Mouse (Mus musculus) midbrain, embryonic 11.5 days (tissue): ENCODE data around the gene Rasd1. TPM values are rescaled to one million over a fixed set of nuclear protein-coding genes. Genes with fewer than 3 reads are reported as not detected.

Experiments used
- ATAC-seq: fragments of 200-750 bp; cut with Nextera tagmentation; 2 replicates; pipeline ENCODE4 v1.8.0; 2017; ENCODE audit warnings: moderate TSS enrichment, moderate library complexity; ENCODE audit not compliant: low FRiP score
- DNase-seq: peaks from one replicate; pipeline ENCODE4 v3.0.0; 2015; ENCODE audit warnings: low spot score; ENCODE audit errors: missing footprints
- H3K27ac ChIP-seq: fragments of 300-500 bp; sonication (generic); 2 replicates; pipeline ENCODE4 v1.5.1; 2014; ENCODE audit warnings: low read depth, low read length
- H3K27me3 ChIP-seq: fragments of 300-500 bp; sonication (generic); 2 replicates; pipeline ENCODE4 v1.6.1; 2014; ENCODE audit warnings: mild to moderate bottlenecking, low read length, moderate library complexity, mixed read lengths; ENCODE audit not compliant: control insufficient read depth, insufficient read depth
- H3K36me3 ChIP-seq: fragments of 300-500 bp; sonication (generic); 2 replicates; pipeline ENCODE4 v1.6.1; 2014; ENCODE audit warnings: mild to moderate bottlenecking, low read length, moderate library complexity, mixed read lengths; ENCODE audit not compliant: control insufficient read depth, insufficient read depth
- H3K4me1 ChIP-seq: fragments of 300-500 bp; sonication (generic); 2 replicates; pipeline ENCODE4 v1.6.1; 2014; ENCODE audit warnings: low read length; ENCODE audit not compliant: control insufficient read depth, insufficient read depth
- H3K4me2 ChIP-seq: fragments of 300-500 bp; sonication (generic); 2 replicates; pipeline ENCODE4 v1.6.1; 2014; ENCODE audit warnings: mild to moderate bottlenecking, moderate library complexity
- H3K4me3 ChIP-seq: fragments of 300-500 bp; sonication (generic); 2 replicates; pipeline ENCODE4 v1.5.1; 2014; ENCODE audit warnings: low read depth, low read length
- H3K9ac ChIP-seq: fragments of 300-500 bp; sonication (generic); 2 replicates; pipeline ENCODE4 v1.6.1; 2014; ENCODE audit warnings: low read length
- H3K9me3 ChIP-seq: fragments of 300-500 bp; sonication (generic); 2 replicates; pipeline ENCODE4 v1.6.1; 2016; ENCODE audit warnings: low read length; ENCODE audit not compliant: control insufficient read depth
- WGBS: fragments of 180-500 bp; shearing (Covaris S2); extraction: QIAGEN DNeasy Blood & Tissue Kit; methylation state at CpG from one replicate; pipeline ENCODE4 v1.1.7; 2014; 5-methylcytosine and 5-hydroxymethylcytosine counted together
- polyA plus RNA-seq: library from polyadenylated mRNA; unstranded; fragments of >200 nt; fragmentation: Nextera tagmentation; extraction: Ambion mirVana; gene quantifications from 2 replicates; pipeline ENCODE4 v1.2.1, GENCODE M21; 2014

Rasd1 gene
- 0.68 and 0.75 TPM in 2 replicates for polyA plus RNA-seq

- H3K9ac ChIP-seq: peak within 1 kb of the TSS; percentile 49
- ATAC-seq (peak; percentile 66), DNase-seq (no peak)
- H3K9me3 ChIP-seq: no peaks in the 10 kb centered on the region
- H3K4me3 ChIP-seq: peak within 1 kb of the TSS; percentile 42
- 0 out of 2 replicates have a peak, but pooled peaks cover 3% of the 10 kb centered on the region for H3K36me3 ChIP-seq
- peaks cover 15% of the 10 kb centered on the region for H3K4me1 ChIP-seq
- peaks cover 24% of the 10 kb centered on the region for H3K27me3 ChIP-seq
- no peak within 1 kb of the TSS for H3K27ac ChIP-seq
- WGBS: under 1% methylated on average over 28 of the region's 28 CpGs
- peak within 1 kb of the TSS; percentile 93 for H3K4me2 ChIP-seq
Measured at GRCm38 (mm10) chr11:59964818-59965217, at the start of gene Rasd1. Gene Rasd1 (minus strand): TSS chr11:59964944.

- no peaks in the 10 kb centered on the region for H3K36me3 ChIP-seq
- H3K4me2 ChIP-seq: no peak overlapping the region
- no peaks in the 10 kb centered on the region for H3K27me3 ChIP-seq
- DNase-seq (no peak), ATAC-seq (no peak)
- no peak overlapping the region for H3K27ac ChIP-seq
- no peaks in the 10 kb centered on the region; the same call in 1 of the 2 replicates for H3K4me1 ChIP-seq
- no peak overlapping the region for H3K4me3 ChIP-seq
- H3K9me3 ChIP-seq: no peaks in the 10 kb centered on the region
- 84% methylated on average over 3 of the region's 3 CpGs for WGBS
- no peak overlapping the region for H3K9ac ChIP-seq
Measured at GRCm38 (mm10) chr11:60011516-60011915, 46.8 kb upstream of the Rasd1 start.

- H3K4me1 ChIP-seq: no peaks in the 10 kb centered on the region; the same call in 1 of the 2 replicates
- WGBS: 54% methylated on average over 3 of the region's 3 CpGs
- H3K27ac ChIP-seq: no peak overlapping the region
- H3K4me3 ChIP-seq: no peak overlapping the region
- H3K9me3 ChIP-seq: no peaks in the 10 kb centered on the region
- H3K4me2 ChIP-seq: no peak overlapping the region
- no peaks in the 10 kb centered on the region for H3K36me3 ChIP-seq
- no peak for ATAC-seq
- H3K9ac ChIP-seq: no peak overlapping the region
- DNase-seq: no peak
- no peaks in the 10 kb centered on the region for H3K27me3 ChIP-seq
Measured at GRCm38 (mm10) chr11:60009451-60009850, 44.7 kb upstream of the Rasd1 start.

- WGBS: 80% methylated on average over 3 of the region's 3 CpGs
- no peaks in the 10 kb centered on the region for H3K36me3 ChIP-seq
- H3K4me1 ChIP-seq: no peaks in the 10 kb centered on the region; the same call in 1 of the 2 replicates
- H3K9ac ChIP-seq: no peak overlapping the region
- no peak overlapping the region for H3K4me3 ChIP-seq
- no peak overlapping the region for H3K4me2 ChIP-seq
- H3K27me3 ChIP-seq: no peaks in the 10 kb centered on the region
- ATAC-seq (no peak), DNase-seq (no peak)
- no peaks in the 10 kb centered on the region for H3K9me3 ChIP-seq
- H3K27ac ChIP-seq: no peak overlapping the region
Measured at GRCm38 (mm10) chr11:60005866-60006265, 41.1 kb upstream of the Rasd1 start.

- ATAC-seq (no peak), DNase-seq (no peak)
- Histone ChIP-seq H3K4me1 (no peaks in the 10 kb centered on the region; the same call in 1 of the 2 replicates), H3K4me3 (no peak overlapping the region), H3K9me3 (no peaks in the 10 kb centered on the region), H3K9ac (no peak overlapping the region), H3K36me3 (no peaks in the 10 kb centered on the region), H3K27ac (no peak overlapping the region), H3K27me3 (no peaks in the 10 kb centered on the region), H3K4me2 (no peak overlapping the region)
- WGBS: 74% methylated on average over 6 of the region's 6 CpGs
Measured at GRCm38 (mm10) chr11:60004716-60005115, 40.0 kb upstream of the Rasd1 start.

- H3K27ac ChIP-seq: no peak overlapping the region
- H3K36me3 ChIP-seq: no peaks in the 10 kb centered on the region
- DNase-seq (no peak), ATAC-seq (no peak)
- H3K4me3 ChIP-seq: no peak overlapping the region
- H3K4me2 ChIP-seq: no peak overlapping the region
- 85% methylated on average over 8 of the region's 8 CpGs for WGBS
- no peaks in the 10 kb centered on the region for H3K27me3 ChIP-seq
- H3K4me1 ChIP-seq: no peaks in the 10 kb centered on the region
- no peak overlapping the region for H3K9ac ChIP-seq
- no peaks in the 10 kb centered on the region for H3K9me3 ChIP-seq
Measured at GRCm38 (mm10) chr11:60003811-60004210, 39.1 kb upstream of the Rasd1 start.

GRCm38 (mm10) chr11:60001231-60001980 is 36.7 kb upstream of the Rasd1 start:
- WGBS: 85% methylated on average over 5 of the region's 5 CpGs
- no peak for ATAC-seq
- H3K27ac ChIP-seq: no peak overlapping the region

GRCm38 (mm10) chr11:59994318-59994717 is 29.6 kb upstream of the Rasd1 start:
- no peaks in the 10 kb centered on the region for H3K27me3 ChIP-seq
- no peak overlapping the region for H3K4me3 ChIP-seq
- H3K27ac ChIP-seq: no peak overlapping the region
- no peaks in the 10 kb centered on the region for H3K36me3 ChIP-seq
- WGBS: 84% methylated on average over 9 of the region's 9 CpGs
- ATAC-seq (no peak), DNase-seq (peak; percentile 2)
- no peak overlapping the region for H3K4me2 ChIP-seq
- H3K9me3 ChIP-seq: no peaks in the 10 kb centered on the region
- no peak overlapping the region for H3K9ac ChIP-seq
- H3K4me1 ChIP-seq: no peaks in the 10 kb centered on the region

More at GRCm38 (mm10) chr11:60001231-60001980, 36.7 kb upstream of the Rasd1 start:
- Histone ChIP-seq H3K9ac (no peak overlapping the region), H3K4me3 (no peak overlapping the region), H3K4me1 (no peaks in the 10 kb centered on the region), H3K27me3 (no peaks in the 10 kb centered on the region), H3K9me3 (no peaks in the 10 kb centered on the region), H3K36me3 (no peaks in the 10 kb centered on the region), H3K4me2 (no peak overlapping the region)
- no peak for DNase-seq

- Histone ChIP-seq H3K27me3 (no peaks in the 10 kb centered on the region), H3K4me2 (no peak overlapping the region), H3K27ac (no peak overlapping the region), H3K4me1 (no peaks in the 10 kb centered on the region), H3K36me3 (no peaks in the 10 kb centered on the region), H3K9ac (no peak overlapping the region), H3K9me3 (no peaks in the 10 kb centered on the region), H3K4me3 (no peak overlapping the region)
- 88% methylated on average over 8 of the region's 8 CpGs for WGBS
- DNase-seq (no peak), ATAC-seq (no peak)
Measured at GRCm38 (mm10) chr11:59991365-59991764, 26.6 kb upstream of the Rasd1 start.
